Mouse (Mus musculus): Measurements from ENCODE around the gene Kdelr3. TPM values are rescaled to one million over a fixed set of nuclear protein-coding genes. Genes with fewer than 3 reads are reported as not detected.

The Kdelr3 gene
- polyA plus RNA-seq (2014; fragmentation: Nextera tagmentation; extraction: Ambion mirVana) = 38.2 and 40.1 TPM in 2 replicates

DNA sequence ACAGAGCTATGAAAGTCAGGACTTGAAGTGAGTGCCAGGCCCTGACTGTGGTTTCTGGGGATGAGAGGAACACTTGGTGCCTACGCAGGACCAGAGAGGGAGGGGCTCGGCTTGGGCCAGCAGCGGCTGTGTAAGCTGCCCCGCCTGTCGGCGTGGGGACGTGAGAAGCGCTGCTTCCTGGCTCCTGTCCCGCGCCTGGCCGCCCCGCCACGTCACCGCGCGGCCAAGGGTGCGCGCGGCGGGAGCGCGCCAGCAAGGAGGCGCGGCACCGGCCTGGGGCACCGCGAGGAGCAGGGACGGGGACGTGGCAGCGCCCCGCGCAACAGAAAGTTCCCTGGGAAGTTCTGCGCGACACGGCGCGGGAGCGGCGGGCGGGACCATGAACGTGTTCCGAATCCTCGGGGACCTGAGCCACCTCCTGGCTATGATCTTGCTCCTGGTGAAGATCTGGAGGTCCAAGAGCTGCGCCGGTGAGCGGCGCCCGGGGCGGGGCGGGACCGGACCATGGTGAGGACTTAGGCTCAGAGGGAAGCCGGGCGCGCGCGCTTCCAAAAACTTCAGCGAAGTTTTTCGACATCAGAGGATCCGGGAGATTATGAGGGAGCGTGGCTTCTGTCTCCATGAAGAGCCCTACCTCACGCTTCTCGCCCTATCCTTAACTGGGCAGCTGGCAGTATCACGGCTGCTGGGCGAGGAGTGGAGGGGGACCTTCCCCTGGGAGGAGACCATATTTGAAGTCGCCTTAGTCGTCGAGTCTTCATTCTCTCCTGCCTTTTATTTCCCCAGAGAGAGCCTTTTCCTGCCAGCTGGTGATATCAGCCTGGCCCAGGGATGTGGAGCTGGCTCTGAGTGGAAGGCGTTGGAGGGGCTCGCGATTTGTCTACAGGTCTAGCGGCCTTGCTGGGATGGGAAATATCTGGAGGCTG is at the start of gene Kdelr3:
TSS of gene Kdelr3 (plus strand) at position 241 of the 926 bp plus-strand sequence.
- H3K9me3 ChIP-seq (ENCODE audit: control insufficient read depth, low read length) = no peaks in the 10 kb centered on the region
- H3K27me3 ChIP-seq (ENCODE audit: control insufficient read depth, insufficient read depth, low read length) = peaks cover 12% of the 10 kb centered on the region; the same call in 1 of the 2 replicates
- peak within 1 kb of the TSS; percentile 66 for H3K9ac ChIP-seq (ENCODE audit: low read depth, low read length)
- H3K4me2 ChIP-seq (replicated peaks; ENCODE audit: low read depth, low read length) = peak within 1 kb of the TSS; percentile 85
- ATAC-seq (ENCODE audit: low FRiP score, low TSS enrichment) = peak; percentile 32; the same call in 1 of the 2 replicates
- H3K4me3 ChIP-seq (ENCODE audit: low read length) = peak within 1 kb of the TSS; percentile 62
- H3K4me1 ChIP-seq (ENCODE audit: control insufficient read depth, insufficient read depth, low read length) = peaks cover 14% of the 10 kb centered on the region
- WGBS = under 1% methylated on average over 70 of the region's 71 CpGs
- H3K36me3 ChIP-seq (ENCODE audit: control insufficient read depth, insufficient read depth, low read length) = no peaks in the 10 kb centered on the region
- peak within 1 kb of the TSS; percentile 10; the same call in 1 of the 2 replicates for H3K27ac ChIP-seq (ENCODE audit: low read depth, low read length)

- Histone ChIP-seq H3K4me1 (ENCODE audit: control insufficient read depth, insufficient read depth, low read length) (no peaks in the 10 kb centered on the region), H3K9me3 (ENCODE audit: control insufficient read depth, low read length) (no peaks in the 10 kb centered on the region), H3K27ac (ENCODE audit: low read depth, low read length) (no peak overlapping the region), H3K9ac (ENCODE audit: low read depth, low read length) (no peak overlapping the region), H3K4me3 (ENCODE audit: low read length) (no peak overlapping the region), H3K4me2 (replicated peaks; ENCODE audit: low read depth, low read length) (no peak overlapping the region), H3K27me3 (ENCODE audit: control insufficient read depth, insufficient read depth, low read length) (peaks cover 12% of the 10 kb centered on the region; the same call in 1 of the 2 replicates), H3K36me3 (ENCODE audit: control insufficient read depth, insufficient read depth, low read length) (no peaks in the 10 kb centered on the region)
- ATAC-seq (ENCODE audit: low FRiP score, low TSS enrichment) = peak; percentile 79
- 6% methylated on average over 18 of the region's 18 CpGs for WGBS
Observed at GRCm38 (mm10) chr15:79466601-79467286, 49.5 kb upstream of the Kdelr3 start.

DNA sequence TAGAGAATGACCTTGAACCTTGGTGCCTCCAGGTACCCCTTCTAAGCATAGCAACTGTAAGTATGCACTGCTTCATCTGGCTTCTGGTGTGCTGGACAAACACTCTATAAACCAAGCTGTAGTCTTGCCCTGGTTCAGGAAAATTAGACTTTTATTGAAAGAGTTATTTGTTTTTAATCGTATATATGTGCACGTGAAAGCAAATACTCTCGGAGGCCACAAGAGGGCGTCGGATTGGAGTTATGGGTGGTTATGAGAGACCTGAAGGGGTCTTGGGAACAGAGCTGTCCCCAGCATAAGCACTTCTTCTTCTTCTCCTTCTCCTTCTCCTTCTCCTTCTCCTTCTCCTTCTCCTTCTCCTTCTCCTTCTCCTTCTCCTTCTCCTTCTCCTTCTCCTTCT is 46.6 kb upstream of the Kdelr3 start:
- Histone ChIP-seq H3K27ac (ENCODE audit: low read depth, low read length) (no peak overlapping the region), H3K4me2 (replicated peaks; ENCODE audit: low read depth, low read length) (no peak overlapping the region), H3K4me3 (ENCODE audit: low read length) (no peak overlapping the region), H3K4me1 (ENCODE audit: control insufficient read depth, insufficient read depth, low read length) (no peaks in the 10 kb centered on the region), H3K9ac (ENCODE audit: low read depth, low read length) (no peak overlapping the region), H3K36me3 (ENCODE audit: control insufficient read depth, insufficient read depth, low read length) (no peaks in the 10 kb centered on the region), H3K9me3 (ENCODE audit: control insufficient read depth, low read length) (no peaks in the 10 kb centered on the region), H3K27me3 (ENCODE audit: control insufficient read depth, insufficient read depth, low read length) (peaks cover 7% of the 10 kb centered on the region; the same call in 1 of the 2 replicates)
- WGBS = 67% methylated on average over 5 of the region's 5 CpGs
- ATAC-seq (ENCODE audit: low FRiP score, low TSS enrichment) = no peak

- Histone ChIP-seq H3K36me3 (ENCODE audit: control insufficient read depth, insufficient read depth, low read length) (no peaks in the 10 kb centered on the region), H3K4me1 (ENCODE audit: control insufficient read depth, insufficient read depth, low read length) (no peaks in the 10 kb centered on the region), H3K27me3 (ENCODE audit: control insufficient read depth, insufficient read depth, low read length) (peaks cover 7% of the 10 kb centered on the region; the same call in 1 of the 2 replicates), H3K4me3 (ENCODE audit: low read length) (peak overlapping the region; percentile 11; the same call in 1 of the 2 replicates), H3K27ac (ENCODE audit: low read depth, low read length) (no peak overlapping the region), H3K4me2 (replicated peaks; ENCODE audit: low read depth, low read length) (peak overlapping the region; percentile 21), H3K9ac (ENCODE audit: low read depth, low read length) (no peak overlapping the region), H3K9me3 (ENCODE audit: control insufficient read depth, low read length) (no peaks in the 10 kb centered on the region)
- WGBS = 33% methylated on average over 17 of the region's 17 CpGs
- no peak for ATAC-seq (ENCODE audit: low FRiP score, low TSS enrichment)
Observed at GRCm38 (mm10) chr15:79470583-79470982, 45.6 kb upstream of the Kdelr3 start.

- no peak overlapping the region for H3K9ac ChIP-seq (ENCODE audit: low read depth, low read length)
- ATAC-seq (ENCODE audit: low FRiP score, low TSS enrichment) = no peak
- peak overlapping the region; percentile 21 for H3K4me2 ChIP-seq (replicated peaks; ENCODE audit: low read depth, low read length)
- no peaks in the 10 kb centered on the region for H3K9me3 ChIP-seq (ENCODE audit: control insufficient read depth, low read length)
- peak overlapping the region; percentile 11; the same call in 1 of the 2 replicates for H3K4me3 ChIP-seq (ENCODE audit: low read length)
- no peak overlapping the region for H3K27ac ChIP-seq (ENCODE audit: low read depth, low read length)
- 49% methylated on average over 10 of the region's 10 CpGs for WGBS
- H3K36me3 ChIP-seq (ENCODE audit: control insufficient read depth, insufficient read depth, low read length) = no peaks in the 10 kb centered on the region
- no peaks in the 10 kb centered on the region for H3K4me1 ChIP-seq (ENCODE audit: control insufficient read depth, insufficient read depth, low read length)
- H3K27me3 ChIP-seq (ENCODE audit: control insufficient read depth, insufficient read depth, low read length) = peaks cover 7% of the 10 kb centered on the region; the same call in 1 of the 2 replicates
Observed at GRCm38 (mm10) chr15:79471095-79471494, 45.1 kb upstream of the Kdelr3 start.

GRCm38 (mm10) chr15:79473042-79473441 is 43.2 kb upstream of the Kdelr3 start:
- WGBS = 85% methylated on average over 5 of the region's 5 CpGs
- no peaks in the 10 kb centered on the region for H3K4me1 ChIP-seq (ENCODE audit: control insufficient read depth, insufficient read depth, low read length)
- no peak overlapping the region for H3K4me3 ChIP-seq (ENCODE audit: low read length)
- H3K9ac ChIP-seq (ENCODE audit: low read depth, low read length) = no peak overlapping the region
- H3K36me3 ChIP-seq (ENCODE audit: control insufficient read depth, insufficient read depth, low read length) = no peaks in the 10 kb centered on the region
- no peak for ATAC-seq (ENCODE audit: low FRiP score, low TSS enrichment)
- no peak overlapping the region for H3K27ac ChIP-seq (ENCODE audit: low read depth, low read length)
- H3K9me3 ChIP-seq (ENCODE audit: control insufficient read depth, low read length) = no peaks in the 10 kb centered on the region
- H3K4me2 ChIP-seq (replicated peaks; ENCODE audit: low read depth, low read length) = no peak overlapping the region
- H3K27me3 ChIP-seq (ENCODE audit: control insufficient read depth, insufficient read depth, low read length) = no peaks in the 10 kb centered on the region; the same call in 1 of the 2 replicates

DNA sequence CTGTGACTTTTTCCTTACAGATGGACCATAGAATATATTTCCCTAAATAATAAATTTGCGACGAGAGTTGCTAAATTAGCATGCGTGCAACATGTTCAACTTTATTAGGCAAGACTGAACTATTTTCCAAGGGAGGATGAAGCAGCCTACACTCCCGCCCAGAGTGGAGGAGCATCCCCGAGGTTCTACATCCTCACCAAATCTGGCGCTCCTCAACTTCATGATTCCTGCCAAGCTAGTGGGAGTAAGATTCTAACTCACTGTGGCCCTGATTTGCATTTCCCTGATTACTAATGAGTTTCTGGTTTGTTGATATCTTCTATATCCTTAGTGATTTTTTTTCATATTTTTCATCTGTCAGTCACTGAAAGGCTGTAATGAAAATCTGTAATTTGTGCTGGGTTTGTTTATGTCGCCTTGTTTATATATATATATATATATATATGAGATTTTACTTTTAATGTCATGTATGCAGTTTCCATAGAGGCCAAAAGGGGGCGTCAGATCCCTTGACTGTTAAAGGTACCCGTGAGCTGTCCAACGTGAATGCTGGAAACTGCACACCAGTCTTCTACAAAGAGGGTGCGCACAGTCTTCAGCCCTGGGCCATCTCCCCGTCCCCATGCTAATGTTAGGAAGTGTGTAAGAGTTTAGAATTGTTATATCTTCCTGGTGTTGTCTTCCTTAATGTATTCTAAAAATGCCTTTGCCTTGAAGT is 42.4 kb upstream of the Kdelr3 start:
- Histone ChIP-seq H3K36me3 (ENCODE audit: control insufficient read depth, insufficient read depth, low read length) (no peaks in the 10 kb centered on the region), H3K9ac (ENCODE audit: low read depth, low read length) (no peak overlapping the region), H3K4me3 (ENCODE audit: low read length) (no peak overlapping the region), H3K27ac (ENCODE audit: low read depth, low read length) (no peak overlapping the region), H3K4me1 (ENCODE audit: control insufficient read depth, insufficient read depth, low read length) (no peaks in the 10 kb centered on the region), H3K9me3 (ENCODE audit: control insufficient read depth, low read length) (no peaks in the 10 kb centered on the region), H3K27me3 (ENCODE audit: control insufficient read depth, insufficient read depth, low read length) (no peaks in the 10 kb centered on the region), H3K4me2 (replicated peaks; ENCODE audit: low read depth, low read length) (no peak overlapping the region)
- ATAC-seq (ENCODE audit: low FRiP score, low TSS enrichment) = no peak
- 58% methylated on average over 12 of the region's 12 CpGs for WGBS

DNA sequence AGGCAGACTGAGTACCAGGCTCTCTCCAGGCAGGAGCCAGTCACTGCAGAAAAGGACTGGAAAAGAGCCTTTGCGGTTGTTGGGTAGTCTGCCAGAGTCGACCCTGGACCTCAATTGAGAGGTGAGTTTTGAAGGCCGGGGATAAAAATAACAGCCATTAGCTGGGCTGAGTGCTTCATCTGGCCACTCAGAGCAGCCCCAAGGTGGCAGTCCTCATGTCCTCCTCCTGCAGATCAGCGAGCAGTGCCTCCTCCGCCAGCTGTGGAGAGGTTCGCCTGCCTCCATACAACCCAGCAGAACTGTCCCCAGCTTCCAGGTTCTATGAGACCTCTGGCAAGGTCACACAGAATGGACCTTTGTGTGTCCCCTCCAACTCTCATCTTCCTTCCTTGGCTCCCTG is 39.0 kb upstream of the Kdelr3 start:
- Histone ChIP-seq H3K27me3 (ENCODE audit: control insufficient read depth, insufficient read depth, low read length) (0 out of 2 replicates have a peak, but pooled peaks cover 4% of the 10 kb centered on the region), H3K27ac (ENCODE audit: low read depth, low read length) (no peak overlapping the region), H3K4me1 (ENCODE audit: control insufficient read depth, insufficient read depth, low read length) (peaks cover 5% of the 10 kb centered on the region; the same call in 1 of the 2 replicates), H3K4me2 (replicated peaks; ENCODE audit: low read depth, low read length) (no peak overlapping the region), H3K36me3 (ENCODE audit: control insufficient read depth, insufficient read depth, low read length) (no peaks in the 10 kb centered on the region), H3K9me3 (ENCODE audit: control insufficient read depth, low read length) (no peaks in the 10 kb centered on the region), H3K4me3 (ENCODE audit: low read length) (no peak overlapping the region), H3K9ac (ENCODE audit: low read depth, low read length) (no peak overlapping the region)
- WGBS = 44% methylated on average over 6 of the region's 6 CpGs
- no peak for ATAC-seq (ENCODE audit: low FRiP score, low TSS enrichment)
